Mouse (Mus musculus) spleen, adult 2 months (tissue): ENCODE data around the gene Ptges3l. TPM values are rescaled to one million over a fixed set of nuclear protein-coding genes. Genes with fewer than 3 reads are reported as not detected.
"Not testable (repeated sequence)": the region's sequence is repeated elsewhere in the genome, so short reads cannot be mapped to it uniquely, and the experiment has no call there.

ENCODE experiments used
- DNase-seq, 2 experiments: peaks; one replicate each; pipeline versions ENCODE4 v3.0.0 to v3.0.0-alpha.2; 2012 to 2021; ENCODE audit warnings: low spot score in 2 of 2, low read depth in 1 of 2
- H3K27ac ChIP-seq: fragments of 200-500 bp; 2 replicates; pipeline ENCODE4 v1.5.1; 2012; ENCODE audit warnings: low read length, inconsistent platforms; ENCODE audit not compliant: insufficient read depth
- H3K27me3 ChIP-seq: fragments of 200-500 bp; 2 replicates; pipeline ENCODE4 v1.6.1; 2012; ENCODE audit warnings: mild to moderate bottlenecking, moderate library complexity, low read length, inconsistent platforms; ENCODE audit not compliant: control insufficient read depth, insufficient read depth
- H3K36me3 ChIP-seq: fragments of 200-500 bp; 2 replicates; pipeline ENCODE4 v1.6.1; 2012; ENCODE audit warnings: mild to moderate bottlenecking, low read length, inconsistent platforms; ENCODE audit not compliant: control insufficient read depth, insufficient read depth
- H3K4me1 ChIP-seq: fragments of 200-500 bp; 2 replicates; pipeline ENCODE4 v1.6.1; 2011; ENCODE audit warnings: inconsistent platforms; ENCODE audit not compliant: control insufficient read depth, insufficient read depth, insufficient read length
- H3K4me3 ChIP-seq: fragments of 200-500 bp; 2 replicates; pipeline ENCODE4 v1.5.1; 2011; ENCODE audit warnings: mild to moderate bottlenecking, inconsistent platforms; ENCODE audit not compliant: insufficient read depth, insufficient read length; ENCODE audit errors: extremely low read depth
- CTCF ChIP-seq: fragments of 200-500 bp; IDR thresholded peaks from 2 replicates; pipeline ENCODE4 v1.5.1; 2011; ENCODE audit warnings: mild to moderate bottlenecking, inconsistent platforms; ENCODE audit not compliant: insufficient read depth, insufficient read length, insufficient replicate concordance; ENCODE audit errors: extremely low read depth
- POLR2A ChIP-seq: fragments of 200-500 bp; IDR thresholded peaks from 2 replicates; pipeline ENCODE4 v1.6.1; 2011; ENCODE audit warnings: low read depth, low read length, inconsistent platforms
- WGBS: fragments of 180-500 bp; shearing (Covaris S2); methylation state at CpG from one replicate; pipeline ENCODE4 v1.1.7; 2018; 5-methylcytosine and 5-hydroxymethylcytosine counted together
- polyA plus RNA-seq: library from polyadenylated mRNA; depleted of rRNA; stranded (reverse); fragments of >200 nt; gene quantifications from 2 replicates; pipeline ENCODE4 v1.2.3, GENCODE M21; 2012; rRNA removed

Ptges3l gene
- polyA plus RNA-seq = 1.1 TPM in 2 replicates

DNA sequence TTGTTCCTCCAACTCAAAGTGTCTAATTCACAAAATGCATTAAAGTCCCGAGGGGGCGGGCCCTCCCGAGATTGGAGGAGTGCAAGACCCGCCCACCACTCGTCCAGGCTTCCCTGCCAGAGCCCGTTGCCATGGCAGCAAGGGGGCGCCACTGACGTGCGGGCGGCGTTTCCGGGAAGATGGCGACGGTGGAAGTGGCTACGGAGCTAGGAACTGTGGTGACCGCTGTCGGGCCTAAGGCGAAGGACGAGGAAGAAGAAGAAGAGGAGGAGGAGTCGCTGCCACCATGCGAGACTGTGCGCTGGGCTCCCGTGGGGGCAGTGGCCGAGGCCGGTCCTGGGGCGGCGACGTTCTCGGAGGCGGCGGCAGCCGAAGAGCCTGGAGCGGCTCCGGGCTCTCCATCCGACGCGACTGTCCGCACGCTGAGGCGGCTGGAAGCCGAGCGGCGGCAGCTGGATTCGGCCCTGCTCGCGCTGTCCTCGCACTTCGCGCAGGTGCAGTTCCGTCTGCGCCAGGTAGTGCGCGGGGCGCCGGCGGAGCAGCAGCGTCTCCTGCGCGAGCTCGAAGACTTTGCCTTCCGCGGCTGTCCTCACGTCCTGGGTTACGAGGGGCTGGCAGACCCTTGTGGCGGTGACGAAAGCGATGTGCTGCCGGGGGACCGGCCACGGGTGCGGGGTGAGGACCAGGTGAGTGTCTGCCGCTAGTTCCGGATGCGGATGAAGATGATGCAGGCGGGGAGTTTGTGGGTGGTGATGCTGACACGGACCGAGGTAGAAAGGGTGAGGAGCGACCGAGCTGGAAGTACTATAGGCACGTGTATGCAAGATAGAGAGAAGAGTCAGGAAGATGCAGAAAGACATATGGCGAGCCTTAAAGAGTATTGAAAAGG, at the start of gene Ptges3l, which contains the start of gene Rundc1:
TSS of gene Ptges3l (minus strand) at position 409 of the 889 bp plus-strand sequence.
TSS of gene Rundc1 (plus strand) at position 161 of the 889 bp plus-strand sequence.
- H3K4me1 ChIP-seq = peaks cover 6% of the 10 kb centered on the region
- WGBS = under 1% methylated on average over 81 of the region's 81 CpGs
- H3K36me3 ChIP-seq = peaks cover 3% of the 10 kb centered on the region
- peak within 1 kb of the TSS; percentile 86 for H3K27ac ChIP-seq
- peak within 1 kb of the TSS; percentile 95 for H3K4me3 ChIP-seq
- no peaks in the 10 kb centered on the region for H3K27me3 ChIP-seq
- TF ChIP-seq CTCF (peak; percentile 8; the same call in 1 of the 2 replicates), POLR2A (peak; percentile 72)
- peak; percentile 90 to 99 for DNase-seq

DNA sequence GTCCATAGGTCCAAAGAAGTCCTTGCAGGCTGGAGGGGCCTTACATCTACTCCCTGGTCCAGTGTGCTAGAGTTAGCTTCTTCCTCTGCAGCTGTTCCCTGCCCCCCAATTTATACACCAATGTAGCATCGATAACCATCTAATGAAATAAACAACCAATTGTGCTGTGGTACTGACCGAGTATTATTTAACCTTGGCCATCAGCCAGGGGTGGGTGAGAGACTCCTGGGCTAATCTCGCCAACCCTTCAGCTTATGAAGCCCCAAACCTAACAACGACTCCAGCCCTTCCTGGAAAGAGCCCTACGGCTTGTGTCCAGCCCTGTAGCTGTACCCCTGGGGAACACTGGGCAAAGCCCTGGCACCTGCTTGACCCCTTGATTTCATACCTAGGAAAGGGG, 49.2 kb upstream of the Ptges3l start:
- Histone ChIP-seq H3K36me3 (no peaks in the 10 kb centered on the region), H3K4me3 (no peak overlapping the region), H3K4me1 (no peaks in the 10 kb centered on the region), H3K27ac (no peak overlapping the region), H3K27me3 (no peaks in the 10 kb centered on the region)
- no peak for TF ChIP-seq POLR2A
- no peak for TF ChIP-seq CTCF
- no peak for DNase-seq
- 78% methylated on average over 5 of the region's 5 CpGs for WGBS

DNA sequence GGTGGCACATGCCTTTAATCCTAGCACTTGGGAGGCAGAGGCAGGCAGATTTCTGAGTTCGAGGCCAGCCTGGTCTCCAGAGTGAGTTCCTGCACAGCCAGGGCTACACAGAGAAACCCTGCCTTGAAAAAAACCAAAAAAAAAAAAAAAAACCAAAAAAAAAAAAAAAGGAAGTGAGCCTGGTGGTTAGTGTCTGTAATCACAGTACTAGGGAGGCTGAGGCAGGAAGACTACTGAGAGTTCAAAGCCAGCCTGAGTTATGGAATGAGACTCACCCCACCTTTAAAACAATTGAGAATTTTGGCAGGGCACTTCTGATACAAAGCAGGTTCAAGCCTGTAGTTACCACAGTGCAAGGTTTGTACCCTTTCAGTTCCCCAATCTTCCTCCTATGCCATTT, 48.6 kb upstream of the Ptges3l start:
- DNase-seq, H3K4me3 ChIP-seq, H3K4me1 ChIP-seq, H3K27ac ChIP-seq, H3K27me3 ChIP-seq, H3K36me3 ChIP-seq: not testable (repeated sequence)
- WGBS = 89% methylated on average over 1 of the region's 1 CpGs

DNA sequence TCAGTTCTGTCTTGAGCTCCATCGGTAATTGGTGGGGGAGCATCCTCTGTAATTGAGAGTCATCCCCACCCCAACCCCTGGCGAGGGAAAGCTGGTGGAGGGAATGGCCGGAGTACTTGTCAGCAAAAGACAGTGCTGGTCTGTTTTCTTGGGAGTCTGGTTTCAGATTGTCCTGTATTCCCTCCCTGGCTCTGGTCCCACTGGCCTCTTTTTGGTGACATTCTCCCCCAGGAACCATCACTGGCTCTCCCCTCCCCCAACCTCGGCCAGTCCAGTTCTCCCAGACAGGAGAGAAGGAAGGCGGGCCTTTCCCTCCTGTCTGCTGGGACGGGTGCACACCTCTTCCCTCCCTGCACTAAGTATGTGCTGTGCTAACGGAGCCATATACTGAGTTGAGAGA, 47.2 kb upstream of the Ptges3l start:
- 83% methylated on average over 7 of the region's 7 CpGs for WGBS
- TF ChIP-seq CTCF = no peak
- no peak for TF ChIP-seq POLR2A
- no peak overlapping the region for H3K4me3 ChIP-seq
- H3K36me3 ChIP-seq = no peaks in the 10 kb centered on the region
- no peak overlapping the region for H3K27ac ChIP-seq
- DNase-seq = no peak
- peaks cover 4% of the 10 kb centered on the region; the same call in 1 of the 2 replicates for H3K4me1 ChIP-seq
- H3K27me3 ChIP-seq = peaks cover 5% of the 10 kb centered on the region

DNA sequence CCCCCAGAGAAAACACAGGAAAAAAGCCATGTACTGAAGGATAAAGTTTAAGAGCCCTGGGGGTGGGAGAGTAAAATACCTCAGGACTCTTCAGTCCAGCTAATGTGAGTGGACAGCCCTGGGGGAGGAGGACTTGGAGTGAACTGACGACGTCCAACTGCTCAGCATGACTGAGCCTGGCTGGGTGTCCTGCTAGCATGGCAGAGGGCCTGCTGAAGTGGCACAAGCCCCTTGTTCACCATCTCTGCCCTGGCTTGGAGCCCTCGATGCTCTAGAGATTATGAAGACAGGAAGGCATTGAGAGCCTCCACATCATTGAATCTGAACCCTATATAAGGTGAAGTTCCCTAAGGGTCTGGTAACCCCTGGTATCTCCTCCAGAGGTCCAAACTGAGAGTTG, 46.8 kb upstream of the Ptges3l start:
- Histone ChIP-seq H3K36me3 (no peaks in the 10 kb centered on the region), H3K27me3 (peaks cover 5% of the 10 kb centered on the region)
- 72% methylated on average over 3 of the region's 3 CpGs for WGBS

DNA sequence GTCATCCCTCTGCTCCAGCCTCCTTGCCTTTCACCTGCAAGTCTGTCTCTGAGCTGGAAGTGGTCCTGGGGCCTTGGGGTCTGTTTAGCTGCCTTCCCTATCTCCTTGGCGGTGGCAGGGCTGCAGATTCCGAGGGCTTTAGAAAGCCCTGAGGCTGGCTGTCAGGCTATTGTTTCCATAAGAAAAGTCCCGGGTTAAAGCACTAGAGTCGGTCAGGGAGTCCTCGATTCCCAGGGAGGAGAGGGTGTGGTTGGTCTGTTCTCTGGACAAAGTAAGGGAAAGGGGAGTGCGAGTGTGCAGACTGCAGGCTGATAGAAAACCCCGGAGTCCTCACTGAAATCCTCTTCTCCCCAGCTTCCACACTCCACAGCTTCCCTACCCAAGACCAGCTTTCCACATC, 45.1 kb upstream of the Ptges3l start:
- DNase-seq = no peak
- no peak overlapping the region for H3K27ac ChIP-seq
- H3K27me3 ChIP-seq = peaks cover 5% of the 10 kb centered on the region
- WGBS = 85% methylated on average over 7 of the region's 7 CpGs
- peaks cover 6% of the 10 kb centered on the region for H3K4me1 ChIP-seq
- H3K4me3 ChIP-seq = no peak overlapping the region
- TF ChIP-seq CTCF (no peak), POLR2A (no peak)
- no peaks in the 10 kb centered on the region for H3K36me3 ChIP-seq

More for the DNA sequence above, 46.8 kb upstream of the Ptges3l start:
- Histone ChIP-seq H3K4me3 (no peak overlapping the region), H3K27ac (no peak overlapping the region), H3K4me1 (peaks cover 6% of the 10 kb centered on the region; the same call in 1 of the 2 replicates)
- no peak for DNase-seq
- TF ChIP-seq POLR2A = no peak
- TF ChIP-seq CTCF = no peak

DNA sequence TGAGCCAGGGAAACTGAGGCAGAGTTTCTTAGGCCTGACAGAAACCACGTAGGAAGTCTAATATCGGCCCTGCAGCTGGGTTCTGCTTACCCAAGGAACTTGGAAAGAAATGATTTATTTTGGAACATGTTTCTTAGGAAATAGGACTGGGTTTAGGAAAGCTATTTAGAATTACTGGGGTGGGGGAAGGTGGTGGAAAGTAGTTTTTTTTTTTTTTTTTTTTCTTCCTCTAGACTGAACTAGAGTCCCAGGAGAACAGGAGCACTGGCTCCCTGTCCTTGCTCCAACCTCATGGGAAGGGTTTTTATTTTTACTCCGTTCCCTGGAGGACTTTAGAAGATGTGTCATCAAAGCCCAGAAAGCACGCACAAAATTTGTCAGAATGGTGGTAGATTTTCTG, 44.0 kb upstream of the Ptges3l start:
- 72% methylated on average over 4 of the region's 4 CpGs for WGBS
- no peak overlapping the region for H3K27ac ChIP-seq
- DNase-seq = no peak
- H3K27me3 ChIP-seq = peaks cover 5% of the 10 kb centered on the region
- no peak overlapping the region for H3K4me3 ChIP-seq
- TF ChIP-seq POLR2A = no peak
- no peak for TF ChIP-seq CTCF
- no peaks in the 10 kb centered on the region for H3K36me3 ChIP-seq
- H3K4me1 ChIP-seq = peaks cover 12% of the 10 kb centered on the region
